Mouse (Mus musculus) C2C12 (cell line): ENCODE measurements around the gene Ric8b.

Experiments
- CTCF ChIP-seq: IDR thresholded peaks from one replicate; pipeline ENCODE4 v1.5.1; 2011; ENCODE audit not compliant: control insufficient read depth, insufficient read depth, insufficient read length
- FOSL1 ChIP-seq: IDR thresholded peaks from one replicate; pipeline ENCODE4 v1.8.0; 2011; ENCODE audit warnings: mild to moderate bottlenecking, low read length; ENCODE audit not compliant: poor library complexity, insufficient read depth, severe bottlenecking
- MAX ChIP-seq: IDR thresholded peaks from one replicate; pipeline ENCODE4 v1.6.1; 2011; ENCODE audit warnings: mild to moderate bottlenecking, control low read depth

DNA sequence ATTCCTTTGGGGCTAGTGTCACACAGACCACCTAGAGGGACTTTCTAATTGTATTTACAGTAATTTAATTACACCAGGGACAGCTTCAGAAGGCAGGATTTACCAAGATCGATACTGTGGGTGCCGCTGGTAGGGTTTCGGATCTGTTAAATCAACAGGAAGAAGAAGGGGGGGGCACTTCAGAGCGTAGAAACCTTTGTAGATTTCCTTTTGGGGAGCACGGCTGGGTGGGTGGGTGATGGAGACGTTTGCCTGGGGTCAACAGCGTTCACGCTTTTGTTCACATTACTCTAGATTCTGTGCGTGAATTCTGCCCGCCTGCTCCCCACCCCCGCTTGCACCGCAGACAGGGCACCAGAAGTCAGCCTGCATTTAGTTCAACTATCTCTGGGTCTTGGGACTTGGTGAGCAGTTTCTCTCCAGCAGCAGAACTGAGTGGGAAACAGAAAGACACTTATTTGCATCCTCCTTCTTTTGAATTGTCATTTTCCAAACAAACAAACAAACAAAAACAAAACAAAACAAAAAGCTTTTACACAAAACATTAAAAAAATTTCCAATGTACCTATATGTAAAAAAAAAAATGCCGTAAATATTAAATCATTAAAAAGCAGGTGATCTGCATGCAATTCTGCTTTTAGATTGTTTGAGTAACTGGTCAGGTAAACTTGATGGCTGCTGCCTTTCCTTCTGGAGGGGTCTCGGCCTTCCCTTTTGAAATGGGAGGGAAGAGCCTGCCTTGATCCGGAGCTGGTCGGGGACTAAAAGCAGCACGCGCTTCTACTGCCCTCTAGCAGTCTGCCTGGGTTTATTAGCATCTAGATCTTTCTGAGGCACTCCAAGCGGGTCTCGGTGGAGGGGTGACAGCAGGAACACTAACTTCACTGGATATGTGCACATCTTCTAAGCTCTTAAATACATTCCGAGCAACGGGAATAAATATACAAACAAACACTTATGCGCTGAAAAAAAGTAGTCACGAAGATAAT is 127.6 kb downstream of the Ric8b start:
- TF ChIP-seq CTCF, result peak; percentile 49
- no peak for TF ChIP-seq MAX
- TF ChIP-seq FOSL1, result no peak
